Mouse (Mus musculus) heart, postnatal 4 days (tissue): ENCODE results near the gene Gla. TPM values are rescaled to one million over a fixed set of nuclear protein-coding genes. Genes with fewer than 3 reads are reported as not detected.
"Not testable (repeated sequence)": the region's sequence is repeated elsewhere in the genome, so short reads cannot be mapped to it uniquely, and the experiment has no call there.

ENCODE experiments used
- DNase-seq: peaks from one replicate; pipeline ENCODE4 v3.0.0; 2021
- total RNA-seq, 2 experiments: library from RNA; stranded (reverse); gene quantifications; 2 replicates each; pipeline ENCODE4 v1.2.3; 2021

Gla gene
- total RNA-seq, 2 experiments from 2014 or later: 2.3 to 3.4 TPM

DNA sequence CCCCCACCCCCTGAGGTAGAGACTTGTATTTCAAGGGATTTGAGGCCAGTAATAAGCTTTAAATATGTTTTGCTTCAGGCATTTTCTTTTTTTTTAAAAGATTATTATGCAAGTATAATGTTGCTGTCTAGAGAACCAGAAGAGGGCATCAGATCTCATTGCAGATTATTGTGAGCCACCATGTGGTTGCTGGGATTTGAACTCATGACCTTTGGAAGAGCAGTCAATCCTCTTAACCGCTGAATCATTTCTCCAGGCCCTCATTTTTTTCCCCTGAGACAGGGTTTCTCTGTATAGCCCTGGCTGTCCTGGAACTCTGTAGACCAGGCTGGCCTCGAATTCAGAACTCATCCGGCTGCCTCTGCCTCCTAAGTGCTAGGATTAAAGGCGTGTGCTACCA, 12.7 kb downstream of the Gla start:
- no peak for DNase-seq

DNA sequence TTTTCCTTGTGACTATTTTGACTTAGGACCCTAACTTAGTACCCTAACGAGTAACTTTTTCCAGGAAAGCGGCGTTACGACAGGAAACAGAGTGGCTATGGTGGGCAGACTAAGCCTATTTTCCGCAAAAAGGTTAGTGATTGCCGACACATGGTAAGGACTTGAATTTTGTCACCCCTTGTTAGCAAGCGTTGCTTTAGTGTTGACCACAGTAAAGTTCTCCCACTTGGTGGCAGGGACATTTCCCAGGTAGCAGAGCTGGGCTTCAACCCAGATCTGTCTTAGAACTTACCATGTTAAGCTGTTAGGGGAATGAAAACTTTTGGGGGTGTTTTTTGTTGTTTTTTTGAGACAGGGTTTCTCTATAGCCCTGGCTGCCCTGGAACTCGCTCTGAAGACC, 14.5 kb downstream of the Gla start:
- no peak for DNase-seq

GRCm38 (mm10) chrX:134585103-134586002, 15.6 kb downstream of the Gla start, which contains the start of gene Rpl36a:
Gene Rpl36a (plus strand): TSS chrX:134585654.
- peak; percentile 95 for DNase-seq

- DNase-seq: no peak
These were observed 17.8 kb downstream of the Gla start, which contains the start of gene Btk for GRCm38 (mm10) chrX:134582888-134583669. Gene Btk (minus strand): TSS chrX:134583570.

DNA sequence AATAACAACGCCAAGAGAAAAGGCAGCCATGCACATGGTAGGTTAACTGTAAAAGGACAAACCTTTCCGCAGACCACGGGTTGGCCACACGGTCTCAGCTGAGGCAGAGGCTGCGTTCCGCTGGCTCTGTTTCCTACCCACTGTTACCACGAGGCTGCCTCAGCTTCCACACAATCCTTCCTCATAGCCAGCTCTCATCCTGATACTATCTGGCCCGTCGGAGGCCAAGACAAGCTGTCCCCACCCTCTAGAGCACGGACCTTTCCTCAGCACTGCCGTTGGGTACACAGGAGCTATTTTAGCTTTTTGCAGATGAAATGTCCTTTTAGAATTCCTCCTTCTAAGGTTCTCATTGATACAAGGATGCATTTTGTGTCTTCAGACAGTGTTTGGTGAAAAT, 18.7 kb downstream of the Gla start:
- no peak for DNase-seq

DNA sequence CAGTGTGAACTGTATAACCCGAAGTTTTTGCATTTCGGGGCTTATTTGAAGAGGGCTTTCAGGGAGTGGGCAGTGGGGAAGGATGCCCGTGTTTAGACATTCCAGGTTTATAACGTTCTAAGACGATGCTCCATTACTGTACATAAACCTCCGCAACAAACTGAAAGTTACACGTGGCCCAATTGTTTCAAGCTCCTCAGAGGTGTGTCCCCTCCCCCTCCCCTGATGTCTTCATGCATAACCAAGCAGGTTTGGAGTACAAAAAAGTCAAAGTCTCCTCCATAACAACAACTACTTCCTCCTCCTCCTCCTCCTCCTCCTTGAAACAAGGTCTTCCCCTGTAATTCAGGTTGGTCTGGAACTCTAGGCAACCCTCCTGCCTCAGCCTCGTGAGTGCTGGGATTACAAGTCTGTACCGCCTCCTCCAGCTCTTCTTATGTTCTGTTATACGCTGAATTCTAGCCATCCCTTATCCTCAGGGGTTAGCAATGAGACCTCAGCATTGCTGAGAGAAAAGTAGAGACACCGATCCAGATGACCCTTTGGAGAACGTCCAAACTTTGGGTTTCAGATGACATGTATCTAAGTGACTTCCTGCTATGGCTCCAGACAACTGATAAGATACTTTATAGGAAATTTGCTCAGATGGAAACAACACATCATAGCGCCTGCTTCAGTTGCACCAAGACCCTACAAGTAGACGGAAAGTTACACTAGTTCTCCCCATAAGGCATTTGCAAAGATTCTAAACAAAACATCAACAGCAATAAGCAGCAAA, 20.2 kb downstream of the Gla start:
- no peak for DNase-seq

DNA sequence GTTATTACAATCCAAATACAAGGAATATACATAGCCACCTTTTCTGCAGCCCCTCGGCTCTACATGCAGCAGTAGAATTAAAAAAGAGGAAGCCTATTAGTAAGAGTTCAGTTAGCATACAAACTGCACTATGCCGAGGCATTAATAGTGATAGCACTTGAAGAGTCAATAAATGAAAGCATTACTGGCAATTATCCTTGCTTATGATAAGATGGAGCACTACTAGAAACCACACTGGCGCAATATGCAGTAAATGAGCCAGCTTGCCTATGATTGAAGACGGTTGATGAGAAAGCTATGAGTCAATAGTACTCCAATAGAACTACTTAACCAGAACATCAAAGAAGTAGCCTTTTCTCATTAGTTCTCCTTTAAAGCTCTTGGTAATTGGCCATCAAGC, 23.0 kb downstream of the Gla start:
- DNase-seq: no peak

DNA sequence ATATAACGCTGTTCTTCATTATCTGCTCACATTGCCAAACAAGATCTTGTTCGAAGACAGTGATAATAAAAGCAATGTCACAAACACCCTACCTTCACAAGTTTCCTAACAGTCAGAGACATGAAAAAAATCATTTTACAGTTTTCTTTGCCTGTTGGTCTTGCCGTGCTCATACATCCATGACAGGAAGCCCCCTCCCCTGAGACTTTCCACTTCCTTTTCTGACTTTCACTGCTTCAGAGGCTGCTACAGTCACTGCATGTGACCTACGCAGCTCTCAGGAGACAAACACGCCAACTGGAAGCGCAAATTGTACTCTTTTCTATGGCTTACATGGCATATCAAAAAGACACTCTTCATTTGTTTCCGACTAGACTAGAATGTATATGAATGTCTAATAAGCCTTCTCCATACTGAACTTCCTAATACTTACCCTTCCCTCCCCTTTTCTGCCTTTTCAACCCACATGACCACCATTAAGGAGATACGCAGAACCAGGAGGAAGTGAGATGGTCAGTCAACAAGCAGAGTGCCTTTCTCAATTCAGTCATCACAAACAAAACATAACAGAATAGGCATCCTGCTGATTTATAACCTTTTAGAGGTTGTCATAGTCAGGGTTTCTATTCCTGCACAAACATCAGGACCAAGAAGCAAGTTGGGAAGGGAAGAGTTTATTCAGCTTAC, 34.2 kb downstream of the Gla start:
- DNase-seq: no peak

GRCm38 (mm10) chrX:134564326-134564725, 36.6 kb downstream of the Gla start:
- no peak for DNase-seq

- no peak for DNase-seq
These were observed 46.5 kb downstream of the Gla start for GRCm38 (mm10) chrX:134554425-134554824.

DNA sequence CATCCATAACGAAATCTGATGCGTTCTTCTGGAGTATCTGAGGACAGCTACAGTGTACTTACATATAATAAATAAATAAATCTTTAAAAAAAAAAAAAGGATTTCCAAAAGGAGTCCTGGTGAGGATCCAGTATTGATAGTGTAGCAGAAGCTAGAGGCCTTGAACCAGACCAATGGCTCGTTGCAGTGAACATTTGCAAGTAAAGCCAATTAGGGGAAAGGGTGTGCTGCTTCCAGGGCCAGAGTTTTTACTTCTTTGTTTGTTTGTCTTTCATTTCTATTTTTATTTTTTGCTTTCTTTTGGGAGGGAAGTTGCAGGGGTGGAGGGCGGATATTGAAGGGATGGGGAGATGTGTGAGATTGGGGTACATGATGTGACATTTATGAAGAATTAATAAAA, 47.6 kb downstream of the Gla start:
- DNase-seq: no peak

- peak; percentile 23 for DNase-seq
These were observed 50.0 kb downstream of the Gla start for GRCm38 (mm10) chrX:134550903-134551302.

DNA sequence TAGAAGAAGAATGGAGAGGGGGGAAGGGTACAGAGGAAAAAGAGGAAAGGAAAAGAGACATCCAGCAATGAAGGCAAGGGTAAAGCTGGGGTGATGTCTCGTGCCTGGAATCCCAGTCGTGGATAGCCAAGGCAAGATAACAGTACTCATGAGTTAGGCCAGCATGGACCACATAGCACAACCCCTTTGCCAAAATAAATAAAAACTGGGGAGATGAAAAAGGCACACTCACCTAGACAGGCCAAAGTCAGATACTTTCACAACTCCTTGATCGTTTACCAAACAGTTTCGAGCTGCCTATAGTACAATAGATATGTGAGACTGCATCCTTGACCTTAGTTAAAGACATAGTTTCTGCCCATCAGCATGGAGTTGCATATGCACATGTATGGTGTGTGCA, 53.6 kb downstream of the Gla start:
- no peak for DNase-seq

DNA sequence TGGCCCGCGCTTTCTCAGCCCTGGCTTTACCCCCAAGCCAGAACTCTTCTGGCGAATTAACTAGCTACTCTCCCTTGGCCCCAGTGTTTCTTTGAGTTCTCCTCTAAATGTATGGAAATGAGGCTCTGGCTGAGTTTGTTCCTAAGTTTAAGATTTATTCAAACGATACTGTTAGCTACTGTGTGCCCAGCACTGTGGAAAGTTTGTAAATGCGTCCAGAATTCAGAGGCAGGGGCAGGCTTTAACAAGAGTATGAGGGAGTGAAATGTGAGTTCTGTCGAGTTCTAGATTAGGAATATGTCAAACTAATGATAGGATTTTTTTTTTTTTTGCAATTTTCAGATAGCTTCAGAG, 59.0 kb downstream of the Gla start:
- DNase-seq: no peak

- DNase-seq: peak; percentile 69
These were observed 59.6 kb downstream of the Gla start, which contains the start of gene Timm8a1 for GRCm38 (mm10) chrX:134541145-134541954. Gene Timm8a1 (minus strand): TSS chrX:134541865.

- DNase-seq: peak; percentile 6
These were observed 60.4 kb downstream of the Gla start for GRCm38 (mm10) chrX:134540414-134541135.

GRCm38 (mm10) chrX:134539795-134540194, 61.1 kb downstream of the Gla start:
- not testable (repeated sequence) for DNase-seq
